Mouse (Mus musculus): ENCODE data around the gene Acot7. TPM values are rescaled to one million over a fixed set of nuclear protein-coding genes. Genes with fewer than 3 reads are reported as not detected.

Acot7 gene
- polyA plus RNA-seq, 1 experiment from 2014 or later: 63.4 TPM

GRCm38 (mm10) chr4:152138497-152139260 is 39.3 kb upstream of the Acot7 start:
- ATAC-seq (peak; percentile 93), DNase-seq (ENCODE audit: low spot score) (peak; percentile 93)
- peak overlapping the region; percentile 38 for H3K4me3 ChIP-seq (ENCODE audit: low read depth, low read length)
- H3K9ac ChIP-seq (replicated peaks; ENCODE audit: low read depth): no peak overlapping the region
- no peaks in the 10 kb centered on the region for H3K9me3 ChIP-seq (ENCODE audit: low read length)
- 0 out of 2 replicates have a peak, but pooled peaks cover 7% of the 10 kb centered on the region for H3K27me3 ChIP-seq (replicated peaks; ENCODE audit: insufficient read depth, low read length)
- peak overlapping the region; percentile 61 for H3K4me2 ChIP-seq (replicated peaks; ENCODE audit: low read depth, low read length)
- no peaks in the 10 kb centered on the region for H3K36me3 ChIP-seq (ENCODE audit: insufficient read depth, low read length)
- H3K27ac ChIP-seq (ENCODE audit: low read length): 0 out of 2 replicates have a peak overlapping the region, but pooled peaks have one; percentile 21
- peak; percentile 95 for TF ChIP-seq CTCF (IDR thresholded peaks at IDR 0.05)
- no peak for TF ChIP-seq EP300 (IDR thresholded peaks at IDR 0.05)
- H3K4me1 ChIP-seq (ENCODE audit: insufficient read depth, low read depth, low read length): peaks cover 5% of the 10 kb centered on the region; the same call in 1 of the 2 replicates
- 4% methylated on average over 49 of the region's 51 CpGs for WGBS

GRCm38 (mm10) chr4:152140441-152140840 is 37.5 kb upstream of the Acot7 start:
- no peak overlapping the region for H3K9ac ChIP-seq (replicated peaks; ENCODE audit: low read depth)
- no peak for ATAC-seq
- H3K27me3 ChIP-seq (replicated peaks; ENCODE audit: insufficient read depth, low read length): no peaks in the 10 kb centered on the region

DNA sequence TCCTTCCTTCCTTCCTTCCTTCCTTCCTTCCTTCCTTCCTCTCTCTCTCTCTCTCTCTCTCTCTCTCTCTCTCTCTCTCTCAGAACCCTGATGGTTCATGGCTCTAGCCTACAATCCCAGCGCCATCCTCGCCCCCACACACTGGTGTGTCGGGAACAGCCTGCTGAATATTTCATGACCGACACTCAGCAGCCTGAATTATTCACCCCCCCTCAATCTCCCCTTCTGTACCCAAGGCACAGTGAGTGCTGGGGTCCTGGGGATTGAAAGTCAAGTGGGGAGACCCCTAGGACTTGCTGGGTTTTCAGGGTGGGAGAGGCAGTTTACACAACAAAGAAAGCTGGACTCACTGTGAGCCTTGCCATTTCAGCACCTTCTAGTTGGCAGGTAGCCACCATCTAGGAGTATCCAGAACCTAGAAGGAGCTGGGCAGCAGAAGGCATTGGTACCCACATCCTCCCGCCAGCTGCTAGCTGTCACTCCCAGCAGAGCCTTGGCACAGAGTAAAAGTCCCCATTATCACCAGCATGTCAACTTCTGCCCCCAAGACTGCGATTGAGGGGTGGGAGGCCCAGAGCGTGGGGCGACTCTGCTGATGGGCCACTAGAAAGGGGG is 36.3 kb upstream of the Acot7 start:
- Histone ChIP-seq H3K27me3 (replicated peaks; ENCODE audit: insufficient read depth, low read length) (no peaks in the 10 kb centered on the region), H3K4me3 (ENCODE audit: low read depth, low read length) (no peak overlapping the region), H3K4me2 (replicated peaks; ENCODE audit: low read depth, low read length) (no peak overlapping the region), H3K36me3 (ENCODE audit: insufficient read depth, low read length) (no peaks in the 10 kb centered on the region), H3K9ac (replicated peaks; ENCODE audit: low read depth) (no peak overlapping the region), H3K9me3 (ENCODE audit: low read length) (no peaks in the 10 kb centered on the region), H3K4me1 (ENCODE audit: insufficient read depth, low read depth, low read length) (peaks cover 5% of the 10 kb centered on the region; the same call in 1 of the 2 replicates), H3K27ac (ENCODE audit: low read length) (no peak overlapping the region)
- no peak for DNase-seq (ENCODE audit: low spot score)
- 62% methylated on average over 8 of the region's 8 CpGs for WGBS
- ATAC-seq: no peak
- TF ChIP-seq CTCF (IDR thresholded peaks at IDR 0.05): no peak

More at GRCm38 (mm10) chr4:152140441-152140840, 37.5 kb upstream of the Acot7 start:
- WGBS: 27% methylated on average over 6 of the region's 6 CpGs
- Histone ChIP-seq H3K36me3 (ENCODE audit: insufficient read depth, low read length) (no peaks in the 10 kb centered on the region), H3K9me3 (ENCODE audit: low read length) (no peaks in the 10 kb centered on the region), H3K4me3 (ENCODE audit: low read depth, low read length) (no peak overlapping the region), H3K4me2 (replicated peaks; ENCODE audit: low read depth, low read length) (no peak overlapping the region), H3K4me1 (ENCODE audit: insufficient read depth, low read depth, low read length) (peaks cover 5% of the 10 kb centered on the region; the same call in 1 of the 2 replicates), H3K27ac (ENCODE audit: low read length) (no peak overlapping the region)
- TF ChIP-seq CTCF (IDR thresholded peaks at IDR 0.05) (peak; percentile 80), EP300 (IDR thresholded peaks at IDR 0.05) (no peak)
- DNase-seq (ENCODE audit: low spot score): peak; percentile 80

DNA sequence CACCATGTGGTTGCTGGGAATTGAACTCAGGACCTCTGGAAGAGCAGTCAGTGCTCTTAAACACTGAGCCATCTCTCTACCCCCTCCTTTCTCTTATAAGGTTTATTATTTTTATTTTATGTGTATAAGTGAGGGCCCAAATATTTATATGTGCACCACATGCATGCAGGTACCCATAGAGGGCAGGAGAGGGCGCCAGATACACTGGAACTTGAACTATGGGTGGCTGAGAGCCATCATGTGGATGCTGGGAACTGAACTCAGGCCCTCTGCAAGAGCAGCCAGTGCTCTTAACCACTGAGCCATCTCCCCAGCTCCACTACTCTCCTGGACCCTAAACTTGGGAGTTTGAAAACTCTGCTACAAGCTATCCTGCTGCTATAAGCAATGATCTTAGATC is 34.3 kb upstream of the Acot7 start:
- no peak overlapping the region for H3K9ac ChIP-seq (replicated peaks; ENCODE audit: low read depth)
- WGBS: 20% methylated on average over 1 of the region's 1 CpGs
- no peak overlapping the region for H3K27ac ChIP-seq (ENCODE audit: low read length)
- no peak overlapping the region for H3K4me3 ChIP-seq (ENCODE audit: low read depth, low read length)
- H3K27me3 ChIP-seq (replicated peaks; ENCODE audit: insufficient read depth, low read length): no peaks in the 10 kb centered on the region
- DNase-seq (ENCODE audit: low spot score) (no peak), ATAC-seq (no peak)
- peaks cover 5% of the 10 kb centered on the region; the same call in 1 of the 2 replicates for H3K4me1 ChIP-seq (ENCODE audit: insufficient read depth, low read depth, low read length)
- no peak for TF ChIP-seq EP300 (IDR thresholded peaks at IDR 0.05)
- TF ChIP-seq CTCF (IDR thresholded peaks at IDR 0.05): peak; percentile 23; the same call in 1 of the 2 replicates
- H3K4me2 ChIP-seq (replicated peaks; ENCODE audit: low read depth, low read length): no peak overlapping the region
- H3K36me3 ChIP-seq (ENCODE audit: insufficient read depth, low read length): no peaks in the 10 kb centered on the region
- no peaks in the 10 kb centered on the region for H3K9me3 ChIP-seq (ENCODE audit: low read length)

DNA sequence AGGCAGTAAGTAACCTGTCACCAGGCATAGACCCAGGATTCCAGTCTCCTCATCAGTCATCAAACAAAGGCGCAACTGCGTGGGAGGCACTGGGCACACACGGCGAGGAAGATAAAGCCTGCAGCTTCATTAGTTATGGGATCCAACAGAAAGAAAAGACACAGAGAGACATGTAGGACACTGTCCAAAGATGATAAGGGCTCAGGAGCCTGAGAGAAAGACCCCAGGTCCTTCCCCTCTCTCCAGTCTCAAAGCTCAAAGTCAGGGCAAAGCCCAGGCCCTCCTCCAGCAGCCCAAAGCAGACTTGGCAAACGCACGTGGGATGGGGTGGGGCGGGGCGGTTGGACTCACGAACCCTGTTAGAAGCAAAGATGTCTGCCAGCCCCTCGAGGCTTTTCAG is 32.5 kb upstream of the Acot7 start:
- Histone ChIP-seq H3K9ac (replicated peaks; ENCODE audit: low read depth) (no peak overlapping the region), H3K4me3 (ENCODE audit: low read depth, low read length) (no peak overlapping the region), H3K9me3 (ENCODE audit: low read length) (no peaks in the 10 kb centered on the region), H3K4me2 (replicated peaks; ENCODE audit: low read depth, low read length) (no peak overlapping the region), H3K27me3 (replicated peaks; ENCODE audit: insufficient read depth, low read length) (0 out of 2 replicates have a peak, but pooled peaks cover under 1% of the 10 kb centered on the region), H3K27ac (ENCODE audit: low read length) (no peak overlapping the region), H3K4me1 (ENCODE audit: insufficient read depth, low read depth, low read length) (no peaks in the 10 kb centered on the region), H3K36me3 (ENCODE audit: insufficient read depth, low read length) (no peaks in the 10 kb centered on the region)
- DNase-seq (ENCODE audit: low spot score) (no peak), ATAC-seq (no peak)
- WGBS: 54% methylated on average over 10 of the region's 10 CpGs
- no peak for TF ChIP-seq CTCF (IDR thresholded peaks at IDR 0.05)
- no peak for TF ChIP-seq EP300 (IDR thresholded peaks at IDR 0.05)

DNA sequence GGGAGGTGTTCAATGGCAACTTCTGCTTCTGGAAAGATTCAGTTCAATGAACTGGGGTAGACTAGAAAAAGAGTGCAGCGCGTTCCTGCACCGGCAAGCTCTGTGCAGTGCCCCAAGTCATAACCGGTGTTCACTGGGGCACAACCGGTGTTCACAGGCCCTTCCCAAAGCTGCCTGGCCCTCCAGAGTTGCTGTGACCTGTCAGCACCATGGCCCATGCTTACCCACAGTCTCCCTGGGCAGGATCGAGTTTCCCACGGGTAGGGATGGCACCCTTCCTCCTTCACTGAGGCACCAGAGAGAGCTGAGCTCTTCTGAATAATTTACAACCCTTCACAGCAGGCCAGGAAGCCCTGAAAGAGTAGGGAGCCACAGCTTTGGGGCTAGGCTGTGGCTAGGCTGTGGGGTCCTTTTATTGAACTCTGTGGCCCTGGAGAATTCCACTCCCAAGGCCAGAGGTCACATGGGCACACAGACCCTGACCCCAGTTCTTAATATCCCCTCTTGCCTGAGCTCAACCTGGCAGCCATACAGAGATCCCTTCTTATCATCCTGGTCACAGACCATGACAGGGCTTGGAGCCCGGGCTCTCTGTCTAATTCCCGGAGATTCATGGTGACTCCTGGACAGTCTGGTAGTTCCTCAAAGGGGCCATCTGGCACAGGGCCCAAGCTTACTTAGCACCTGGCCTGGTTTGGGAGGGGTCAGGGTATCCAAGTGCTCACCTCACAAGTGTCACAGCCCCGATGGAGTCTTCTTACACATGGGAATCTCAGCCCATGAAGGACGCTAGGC is 31.7 kb upstream of the Acot7 start:
- DNase-seq (ENCODE audit: low spot score): no peak
- Histone ChIP-seq H3K9me3 (ENCODE audit: low read length) (no peaks in the 10 kb centered on the region), H3K9ac (replicated peaks; ENCODE audit: low read depth) (no peak overlapping the region), H3K27me3 (replicated peaks; ENCODE audit: insufficient read depth, low read length) (peaks cover 7% of the 10 kb centered on the region; the same call in 1 of the 2 replicates), H3K4me1 (ENCODE audit: insufficient read depth, low read depth, low read length) (no peaks in the 10 kb centered on the region), H3K4me3 (ENCODE audit: low read depth, low read length) (no peak overlapping the region), H3K4me2 (replicated peaks; ENCODE audit: low read depth, low read length) (no peak overlapping the region), H3K36me3 (ENCODE audit: insufficient read depth, low read length) (no peaks in the 10 kb centered on the region), H3K27ac (ENCODE audit: low read length) (no peak overlapping the region)
- 63% methylated on average over 11 of the region's 11 CpGs for whole genome bisulfite sequencing
- no peak for TF ChIP-seq CTCF (IDR thresholded peaks at IDR 0.05)
- no peak for TF ChIP-seq EP300 (IDR thresholded peaks at IDR 0.05)
- ATAC-seq: no peak
